Mouse (Mus musculus): ENCODE measurements around the gene Izumo2. TPM values are rescaled to one million over a fixed set of nuclear protein-coding genes. Genes with fewer than 3 reads are reported as not detected.
"Not testable (repeated sequence)": the region's sequence is repeated elsewhere in the genome, so short reads cannot be mapped to it uniquely, and the experiment has no call there.

The Izumo2 gene
- polyA plus RNA-seq, 1 experiment from 2014 or later = not detected

DNA sequence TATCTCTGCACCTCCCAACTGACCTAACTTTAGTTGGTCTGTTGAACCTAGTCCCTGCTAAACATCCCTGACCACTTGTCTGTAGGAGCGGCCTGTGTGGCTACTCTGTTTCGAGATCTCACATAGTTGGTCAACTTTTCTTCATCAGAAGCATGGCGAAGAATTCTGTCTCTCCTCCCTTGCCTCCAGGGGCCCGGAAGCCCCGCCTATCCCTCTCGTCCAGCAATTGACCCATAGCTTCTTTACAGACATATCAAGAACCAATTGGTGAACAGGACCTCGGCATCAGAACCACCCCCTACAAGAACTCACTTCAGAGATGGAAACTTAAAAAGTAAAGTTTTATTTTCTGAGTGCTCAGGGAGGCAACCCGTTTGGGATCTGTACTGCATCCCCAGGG is 5.6 kb upstream of the Izumo2 start:
- Histone ChIP-seq H3K4me3 (no peak overlapping the region), H3K9me3 (no peaks in the 10 kb centered on the region), H3K4me1 (0 out of 2 replicates have a peak, but pooled peaks cover under 1% of the 10 kb centered on the region), H3K4me2 (no peak overlapping the region), H3K27ac (no peak overlapping the region), H3K27me3 (no peaks in the 10 kb centered on the region), H3K9ac (no peak overlapping the region), H3K36me3 (no peaks in the 10 kb centered on the region)
- no peak for ATAC-seq (ENCODE audit: insufficient number of reproducible peaks, low FRiP score, low TSS enrichment, low read depth)
- WGBS = 78% methylated on average over 8 of the region's 8 CpGs

DNA sequence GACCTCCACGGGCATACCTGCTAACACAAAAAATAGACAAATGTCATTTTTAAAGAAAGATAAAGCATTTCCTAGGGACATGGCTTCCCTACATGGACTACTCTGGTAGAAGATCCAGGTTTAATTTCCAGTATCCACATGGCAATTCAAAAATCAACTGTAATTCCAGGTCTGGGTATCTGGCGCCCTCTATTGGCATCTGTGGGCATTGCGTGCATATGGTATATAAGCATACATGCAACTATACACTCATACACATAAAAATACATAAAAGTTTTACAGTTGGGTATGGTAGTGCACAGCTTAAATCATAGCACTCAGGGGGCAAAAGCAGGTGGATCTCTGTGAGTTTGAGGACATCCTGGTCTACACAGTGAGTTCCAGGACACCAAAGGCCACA is 4.2 kb upstream of the Izumo2 start:
- 58% methylated on average over 3 of the region's 3 CpGs for WGBS

DNA sequence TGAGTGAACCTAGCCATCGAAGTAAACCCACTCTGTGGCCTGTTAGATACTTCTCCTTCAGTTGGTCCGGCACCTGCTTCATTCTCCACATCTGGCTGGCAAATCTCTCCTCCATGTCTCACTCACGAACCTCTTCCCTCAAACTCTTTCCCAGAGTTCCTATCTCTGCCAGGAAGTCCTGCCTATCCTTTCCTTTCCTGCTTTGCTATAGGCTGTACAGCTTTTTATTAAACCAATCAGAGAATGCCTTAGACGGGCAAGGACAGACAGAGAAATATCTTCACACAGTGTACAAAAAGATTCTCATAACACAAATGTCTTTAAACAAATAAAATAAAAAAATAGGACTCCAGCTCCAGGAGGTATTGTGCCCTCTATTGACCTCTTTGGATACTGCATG is 3.5 kb upstream of the Izumo2 start:
- Histone ChIP-seq H3K27me3 (no peaks in the 10 kb centered on the region), H3K9ac (no peak overlapping the region), H3K4me2 (no peak overlapping the region), H3K4me1 (no peaks in the 10 kb centered on the region), H3K27ac (no peak overlapping the region), H3K36me3 (no peaks in the 10 kb centered on the region), H3K4me3 (no peak overlapping the region), H3K9me3 (no peaks in the 10 kb centered on the region)
- ATAC-seq (ENCODE audit: insufficient number of reproducible peaks, low FRiP score, low TSS enrichment, low read depth) = no peak
- 87% methylated on average over 4 of the region's 4 CpGs for WGBS

More for the DNA sequence above, 4.2 kb upstream of the Izumo2 start:
- Histone ChIP-seq H3K4me3 (no peak overlapping the region), H3K9ac (no peak overlapping the region), H3K27me3 (no peaks in the 10 kb centered on the region), H3K9me3 (no peaks in the 10 kb centered on the region), H3K4me1 (no peaks in the 10 kb centered on the region), H3K4me2 (no peak overlapping the region), H3K27ac (no peak overlapping the region), H3K36me3 (no peaks in the 10 kb centered on the region)
- ATAC-seq (ENCODE audit: insufficient number of reproducible peaks, low FRiP score, low TSS enrichment, low read depth) = no peak

DNA sequence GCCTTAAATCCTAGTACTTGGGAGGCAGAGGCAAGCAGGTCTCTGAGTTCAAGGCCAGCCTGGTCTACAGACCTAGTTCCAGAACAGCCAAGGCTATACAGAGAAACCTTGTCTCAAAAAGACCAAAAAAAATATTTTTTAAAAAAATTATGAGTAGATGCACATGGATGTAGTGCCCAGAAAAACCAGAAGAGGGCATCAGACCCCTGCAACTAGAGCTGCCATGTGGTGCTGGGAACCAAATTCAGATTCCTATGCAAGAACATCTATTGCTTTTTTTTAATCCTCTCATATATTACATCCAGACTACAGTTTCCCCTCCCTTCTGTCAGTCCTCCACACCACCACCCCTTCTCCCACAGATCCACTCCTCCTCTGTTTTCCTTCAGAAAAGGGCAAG is 2.2 kb upstream of the Izumo2 start:
- no peak overlapping the region for H3K27ac ChIP-seq
- H3K36me3 ChIP-seq = no peaks in the 10 kb centered on the region
- H3K4me2 ChIP-seq = no peak overlapping the region
- no peak for ATAC-seq (ENCODE audit: insufficient number of reproducible peaks, low FRiP score, low TSS enrichment, low read depth)
- H3K9me3 ChIP-seq = no peaks in the 10 kb centered on the region
- H3K4me1 ChIP-seq = no peaks in the 10 kb centered on the region
- no peak overlapping the region for H3K9ac ChIP-seq
- H3K27me3 ChIP-seq = no peaks in the 10 kb centered on the region
- H3K4me3 ChIP-seq = no peak overlapping the region

DNA sequence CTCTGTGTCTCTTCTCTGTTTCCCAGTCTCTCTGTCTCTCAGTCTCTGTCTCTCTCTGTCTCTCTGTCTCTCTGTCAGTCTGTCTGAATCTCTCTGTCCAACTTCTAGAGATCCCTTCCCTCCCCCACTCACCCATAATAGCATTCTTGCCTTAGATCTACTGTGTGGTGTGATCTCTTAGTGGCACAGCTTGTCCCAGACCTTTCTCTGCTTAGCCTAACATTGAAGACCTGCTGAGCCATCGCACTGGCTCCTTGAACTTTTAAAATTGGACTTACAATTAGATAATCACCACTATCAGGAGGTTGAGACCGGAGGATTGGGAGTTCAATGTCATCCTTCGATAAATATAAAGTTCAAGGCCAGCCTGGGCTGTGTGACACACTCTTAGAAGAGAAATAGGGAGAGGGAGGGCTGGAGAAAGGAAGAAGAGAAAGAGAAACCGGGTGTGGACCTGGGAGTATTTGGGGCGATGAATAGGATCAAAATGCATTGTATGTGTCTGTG is 1.3 kb upstream of the Izumo2 start:
- ATAC-seq (ENCODE audit: insufficient number of reproducible peaks, low FRiP score, low TSS enrichment, low read depth) = no peak
- no peak overlapping the region for H3K4me3 ChIP-seq
- H3K27ac ChIP-seq = no peak overlapping the region
- WGBS = 89% methylated on average over 5 of the region's 5 CpGs
- H3K4me2 ChIP-seq = no peak overlapping the region
- H3K9ac ChIP-seq = no peak overlapping the region
- H3K36me3 ChIP-seq = no peaks in the 10 kb centered on the region
- H3K27me3 ChIP-seq = no peaks in the 10 kb centered on the region
- H3K9me3 ChIP-seq = no peaks in the 10 kb centered on the region
- no peaks in the 10 kb centered on the region for H3K4me1 ChIP-seq

DNA sequence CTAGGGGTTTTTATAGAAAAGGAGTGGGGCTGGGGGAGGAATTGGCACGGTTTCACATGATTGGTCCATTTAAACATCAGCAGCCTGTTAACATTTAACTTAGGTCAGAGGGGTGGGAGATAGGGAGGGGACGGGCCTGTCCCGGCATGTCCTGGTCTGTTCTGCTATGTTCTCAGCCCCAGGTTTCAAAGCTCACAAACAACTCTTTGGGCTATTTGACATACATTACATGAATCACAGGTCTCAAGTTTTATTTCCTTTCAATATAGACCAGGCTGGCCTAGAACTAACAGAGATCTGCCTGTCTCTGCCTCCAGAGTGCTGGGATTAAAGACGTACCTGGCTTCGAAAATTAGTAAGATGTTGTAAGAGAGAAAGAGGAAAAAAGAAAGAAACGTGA is 449 bp upstream of the Izumo2 start:
- not testable (repeated sequence) for H3K4me1 ChIP-seq; H3K36me3 ChIP-seq; H3K27ac ChIP-seq; H3K4me3 ChIP-seq; H3K9me3 ChIP-seq; H3K27me3 ChIP-seq; H3K9ac ChIP-seq; ATAC-seq (ENCODE audit: insufficient number of reproducible peaks, low FRiP score, low TSS enrichment, low read depth); H3K4me2 ChIP-seq
- WGBS = 85% methylated on average over 6 of the region's 6 CpGs

DNA sequence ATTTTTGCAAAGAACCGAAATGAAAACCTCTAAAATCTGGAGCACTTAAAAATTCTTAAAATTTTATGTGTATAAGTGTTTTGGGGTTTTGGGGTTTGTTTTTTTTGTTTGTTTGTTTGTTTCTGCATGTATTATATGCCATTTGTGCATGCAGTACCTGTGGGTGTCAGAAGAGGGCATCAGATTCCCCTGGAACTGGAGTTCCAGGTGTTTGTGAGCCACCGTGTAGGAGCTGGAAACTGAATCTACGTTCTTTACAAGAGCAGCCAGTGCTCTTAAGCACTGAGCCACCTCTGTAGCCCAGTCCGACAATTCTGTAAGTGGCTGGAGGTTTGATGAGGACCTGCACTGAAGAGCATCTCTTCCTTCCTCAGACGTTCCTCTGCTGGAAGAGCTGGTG is 1.3 kb downstream of the Izumo2 start:
- Histone ChIP-seq H3K4me3 (no peak overlapping the region), H3K4me2 (no peak overlapping the region), H3K27ac (no peak overlapping the region), H3K9ac (no peak overlapping the region), H3K27me3 (no peaks in the 10 kb centered on the region), H3K4me1 (no peaks in the 10 kb centered on the region), H3K36me3 (no peaks in the 10 kb centered on the region), H3K9me3 (no peaks in the 10 kb centered on the region)
- ATAC-seq (ENCODE audit: insufficient number of reproducible peaks, low FRiP score, low TSS enrichment, low read depth) = no peak
- WGBS = 84% methylated on average over 5 of the region's 5 CpGs

DNA sequence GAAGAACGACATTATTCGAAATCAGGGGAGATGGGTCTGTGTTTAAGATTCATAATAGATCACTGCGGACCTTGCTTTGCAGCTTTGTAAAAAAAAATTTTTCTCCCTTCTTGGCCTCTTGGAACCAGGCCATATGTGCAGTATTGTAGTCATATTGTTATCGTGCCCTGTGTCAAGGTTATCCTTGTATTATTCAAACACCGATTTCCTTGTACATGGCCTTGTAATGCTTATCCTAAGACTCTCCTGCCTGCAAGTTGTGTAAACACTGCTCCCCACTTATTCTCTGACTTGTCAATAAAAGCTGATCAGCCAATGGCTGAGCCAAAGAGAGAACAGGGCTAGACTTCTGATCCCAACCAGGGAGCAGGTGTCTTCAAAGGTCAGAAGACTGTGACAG is 13.5 kb downstream of the Izumo2 start:
- Histone ChIP-seq H3K4me1 (0 out of 2 replicates have a peak, but pooled peaks cover 3% of the 10 kb centered on the region), H3K4me3 (no peak overlapping the region), H3K27ac (no peak overlapping the region), H3K36me3 (no peaks in the 10 kb centered on the region), H3K9me3 (no peaks in the 10 kb centered on the region), H3K9ac (no peak overlapping the region), H3K4me2 (no peak overlapping the region), H3K27me3 (no peaks in the 10 kb centered on the region)
- WGBS = 82% methylated on average over 5 of the region's 5 CpGs
- ATAC-seq (ENCODE audit: insufficient number of reproducible peaks, low FRiP score, low TSS enrichment, low read depth) = no peak

DNA sequence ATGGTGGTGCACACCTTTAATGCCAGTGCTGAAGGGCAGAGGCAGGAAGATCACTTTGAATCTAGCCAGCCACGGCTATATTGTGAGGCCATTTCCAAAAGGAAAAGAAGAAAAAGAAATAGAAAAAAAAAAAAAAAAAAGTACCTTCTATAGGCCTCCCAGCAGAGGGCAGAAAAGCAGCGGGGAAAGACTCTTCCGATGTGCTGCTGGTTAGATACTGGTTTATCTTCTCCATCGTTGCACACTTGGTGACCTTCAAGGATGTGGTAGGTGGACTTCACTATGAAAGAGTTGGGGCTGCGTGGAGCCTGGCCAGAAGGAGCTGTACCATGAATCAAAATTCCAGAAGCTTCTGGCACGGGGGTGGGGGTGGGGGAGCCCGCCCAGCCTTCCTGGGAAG is 15.8 kb downstream of the Izumo2 start:
- no peak for ATAC-seq (ENCODE audit: insufficient number of reproducible peaks, low FRiP score, low TSS enrichment, low read depth)
- H3K27me3 ChIP-seq = no peaks in the 10 kb centered on the region

DNA sequence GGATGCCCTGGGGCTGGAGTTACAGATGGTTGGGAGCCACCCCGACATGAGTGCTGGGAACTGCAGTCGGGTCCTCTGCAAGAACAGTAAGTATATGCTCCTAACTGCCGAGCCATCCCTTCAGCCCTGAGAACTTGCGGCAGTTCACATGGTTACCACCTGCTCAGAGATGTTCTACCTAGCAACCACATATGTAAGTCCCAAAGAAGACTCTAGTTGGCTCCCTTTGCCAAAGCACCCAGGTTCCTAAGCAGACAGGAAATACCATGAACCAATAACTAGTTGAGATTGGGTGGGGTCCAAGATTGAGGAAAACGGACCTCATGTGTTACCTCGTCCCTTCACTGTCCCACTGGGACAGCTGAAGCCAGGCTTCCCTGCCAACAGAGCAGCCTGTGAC is 17.8 kb downstream of the Izumo2 start:
- Histone ChIP-seq H3K27me3 (no peaks in the 10 kb centered on the region), H3K36me3 (no peaks in the 10 kb centered on the region), H3K4me1 (0 out of 2 replicates have a peak, but pooled peaks cover 3% of the 10 kb centered on the region), H3K9ac (no peak overlapping the region), H3K27ac (no peak overlapping the region), H3K9me3 (no peaks in the 10 kb centered on the region), H3K4me3 (no peak overlapping the region), H3K4me2 (no peak overlapping the region)
- ATAC-seq (ENCODE audit: insufficient number of reproducible peaks, low FRiP score, low TSS enrichment, low read depth) = no peak
- WGBS = 57% methylated on average over 6 of the region's 6 CpGs

More for the DNA sequence above, 15.8 kb downstream of the Izumo2 start:
- no peak overlapping the region for H3K27ac ChIP-seq
- no peak overlapping the region for H3K4me3 ChIP-seq
- H3K9me3 ChIP-seq = no peaks in the 10 kb centered on the region
- H3K36me3 ChIP-seq = no peaks in the 10 kb centered on the region
- H3K4me1 ChIP-seq = 0 out of 2 replicates have a peak, but pooled peaks cover 3% of the 10 kb centered on the region
- no peak overlapping the region for H3K9ac ChIP-seq
- WGBS = 26% methylated on average over 7 of the region's 7 CpGs
- H3K4me2 ChIP-seq = no peak overlapping the region

DNA sequence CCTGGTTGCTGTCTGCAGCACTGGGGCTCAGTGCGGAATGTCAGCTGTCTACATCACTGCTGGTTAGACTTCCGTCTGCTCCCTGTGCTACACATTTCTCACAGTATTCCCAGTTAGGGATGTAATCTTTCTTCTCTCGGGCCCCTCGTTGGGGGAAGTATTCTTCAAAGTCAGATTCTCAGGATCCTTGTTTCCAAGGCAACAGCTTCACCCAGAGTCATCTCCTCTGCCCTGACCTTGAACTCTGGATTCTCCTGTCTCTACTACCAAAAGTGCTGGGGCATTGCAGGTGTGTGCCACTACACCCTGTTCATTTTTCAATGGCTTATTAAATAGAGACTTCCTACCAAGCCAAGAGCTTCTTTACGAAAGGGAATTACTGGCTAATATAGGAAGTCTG is 18.6 kb downstream of the Izumo2 start:
- Histone ChIP-seq H3K9ac (no peak overlapping the region), H3K27me3 (no peaks in the 10 kb centered on the region), H3K36me3 (peaks cover 5% of the 10 kb centered on the region), H3K4me1 (0 out of 2 replicates have a peak, but pooled peaks cover 3% of the 10 kb centered on the region), H3K27ac (no peak overlapping the region), H3K4me3 (no peak overlapping the region), H3K4me2 (no peak overlapping the region), H3K9me3 (no peaks in the 10 kb centered on the region)
- no peak for ATAC-seq (ENCODE audit: insufficient number of reproducible peaks, low FRiP score, low TSS enrichment, low read depth)
- WGBS = 60% methylated on average over 5 of the region's 5 CpGs

DNA sequence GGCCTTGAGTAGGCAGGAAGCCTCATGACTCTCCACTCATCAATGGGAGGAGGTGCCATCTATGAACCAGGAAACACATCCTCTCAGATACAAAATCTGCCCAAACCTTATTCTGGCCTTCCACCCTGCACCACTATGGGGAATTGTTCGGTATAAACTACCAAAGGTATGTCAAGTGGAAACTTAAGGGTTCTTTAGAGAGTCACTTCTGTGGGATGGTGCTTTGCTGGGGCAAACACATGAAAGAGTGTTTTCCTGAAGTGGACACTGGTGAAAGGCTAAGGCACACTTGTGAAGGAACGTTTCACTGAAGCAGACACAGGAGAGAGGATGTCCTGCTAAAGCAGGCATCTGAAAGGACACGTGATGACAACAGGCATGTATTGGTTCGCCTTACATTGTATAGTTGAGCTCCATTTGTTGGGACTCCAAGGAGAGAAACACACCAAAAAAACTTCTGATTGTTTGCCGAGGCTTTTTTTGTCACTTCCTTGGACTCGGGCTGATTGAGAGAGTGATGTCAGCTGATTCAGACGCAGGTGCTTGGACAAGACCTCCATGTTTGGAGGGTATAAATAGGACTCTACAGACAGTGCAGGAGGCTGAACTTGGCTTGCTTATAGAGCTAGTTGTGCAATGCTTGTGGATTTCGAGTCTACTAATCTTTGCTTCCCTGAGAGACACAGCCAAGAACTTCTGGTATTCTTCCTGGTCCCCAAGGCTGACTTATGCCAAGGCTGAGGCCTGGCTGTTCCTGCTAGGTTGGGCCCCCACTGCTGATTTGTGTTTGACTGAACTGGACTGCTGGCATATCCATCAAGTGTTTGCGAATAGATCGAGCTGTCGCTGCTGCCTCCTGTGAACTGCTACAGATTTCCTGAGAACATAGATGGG is 19.8 kb downstream of the Izumo2 start:
- H3K4me1 ChIP-seq = 0 out of 2 replicates have a peak, but pooled peaks cover 3% of the 10 kb centered on the region
- no peak overlapping the region for H3K27ac ChIP-seq
- H3K9ac ChIP-seq = no peak overlapping the region
- no peak overlapping the region for H3K4me2 ChIP-seq
- H3K4me3 ChIP-seq = no peak overlapping the region
- ATAC-seq (ENCODE audit: insufficient number of reproducible peaks, low FRiP score, low TSS enrichment, low read depth) = no peak
- peaks cover 11% of the 10 kb centered on the region for H3K36me3 ChIP-seq
- H3K9me3 ChIP-seq = no peaks in the 10 kb centered on the region
- WGBS = 86% methylated on average over 11 of the region's 11 CpGs
- H3K27me3 ChIP-seq = no peaks in the 10 kb centered on the region

Measured in limb, embryonic 15.5 days (tissue).